Mouse (Mus musculus) yolk sac, embryonic 10.5 days (tissue): Measurements from ENCODE around the gene Smco2.

ENCODE experiments used
- DNase-seq: peaks from one replicate; pipeline ENCODE4 v3.0.0-alpha.2; 2017; ENCODE audit warnings: low spot score

Gene Smco2

DNA sequence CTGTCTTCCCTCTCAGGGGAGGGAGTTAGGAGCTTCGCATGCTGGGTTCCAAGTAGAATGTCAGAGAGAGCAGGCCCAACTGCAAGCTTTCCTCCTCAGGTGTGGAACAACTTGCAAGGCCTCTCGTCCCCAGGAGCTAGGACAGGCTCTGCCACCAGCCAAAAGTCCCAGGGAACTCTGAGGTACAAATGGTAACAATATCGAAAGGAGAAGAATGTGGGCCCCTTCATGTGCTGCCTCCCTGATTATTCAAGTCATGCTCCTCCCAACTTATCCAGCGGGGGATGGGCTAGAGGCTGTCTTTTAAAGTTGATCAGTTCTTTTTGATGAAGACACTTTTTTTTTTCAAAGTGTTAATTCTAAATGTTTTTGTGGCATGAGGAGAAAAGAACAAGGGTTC, at the start of gene Smco2:
Gene Smco2, plus strand, starts transcription at position 55 of the 400 bp plus-strand sequence.
- no peak for DNase-seq

DNA sequence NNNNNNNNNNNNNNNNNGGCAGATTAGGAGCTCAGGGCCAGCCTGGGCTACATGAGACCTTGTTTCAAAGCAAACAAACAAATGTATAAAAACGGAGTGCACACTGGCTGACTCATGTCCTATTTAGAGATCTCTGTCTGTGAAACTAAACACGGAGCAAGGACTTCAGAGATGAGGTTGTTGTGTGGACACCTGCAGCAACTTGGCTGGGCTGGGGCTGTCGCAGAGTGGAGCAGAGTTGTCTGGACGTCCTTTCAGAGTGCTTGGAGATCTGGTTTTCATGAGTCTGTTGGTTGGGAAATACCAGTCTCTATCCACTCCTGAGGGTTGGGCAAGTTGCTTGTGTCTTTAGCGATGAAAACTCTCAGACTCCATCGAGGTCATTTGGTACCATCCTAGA, 39.9 kb upstream of the Smco2 start:
- DNase-seq = no peak

DNA sequence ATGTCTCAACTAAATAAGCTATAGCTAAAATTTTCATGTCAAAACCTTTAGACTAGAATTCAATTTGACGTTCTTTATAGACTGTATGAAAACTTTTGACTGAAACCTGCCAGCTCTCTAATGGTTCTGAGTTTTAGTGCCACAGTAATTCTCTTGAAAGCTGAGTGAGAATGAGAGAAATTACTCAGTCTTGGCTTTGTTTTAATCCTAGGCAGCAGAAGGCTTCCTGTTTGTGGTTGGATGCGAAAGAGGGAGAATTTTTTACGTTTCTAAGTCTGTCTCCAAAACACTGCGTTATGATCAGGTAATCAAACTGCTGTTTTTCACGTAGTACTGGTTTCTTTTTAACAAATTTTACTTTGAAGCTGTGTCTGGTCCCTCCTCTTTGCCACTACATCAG, 36.9 kb upstream of the Smco2 start:
- DNase-seq = no peak

DNA sequence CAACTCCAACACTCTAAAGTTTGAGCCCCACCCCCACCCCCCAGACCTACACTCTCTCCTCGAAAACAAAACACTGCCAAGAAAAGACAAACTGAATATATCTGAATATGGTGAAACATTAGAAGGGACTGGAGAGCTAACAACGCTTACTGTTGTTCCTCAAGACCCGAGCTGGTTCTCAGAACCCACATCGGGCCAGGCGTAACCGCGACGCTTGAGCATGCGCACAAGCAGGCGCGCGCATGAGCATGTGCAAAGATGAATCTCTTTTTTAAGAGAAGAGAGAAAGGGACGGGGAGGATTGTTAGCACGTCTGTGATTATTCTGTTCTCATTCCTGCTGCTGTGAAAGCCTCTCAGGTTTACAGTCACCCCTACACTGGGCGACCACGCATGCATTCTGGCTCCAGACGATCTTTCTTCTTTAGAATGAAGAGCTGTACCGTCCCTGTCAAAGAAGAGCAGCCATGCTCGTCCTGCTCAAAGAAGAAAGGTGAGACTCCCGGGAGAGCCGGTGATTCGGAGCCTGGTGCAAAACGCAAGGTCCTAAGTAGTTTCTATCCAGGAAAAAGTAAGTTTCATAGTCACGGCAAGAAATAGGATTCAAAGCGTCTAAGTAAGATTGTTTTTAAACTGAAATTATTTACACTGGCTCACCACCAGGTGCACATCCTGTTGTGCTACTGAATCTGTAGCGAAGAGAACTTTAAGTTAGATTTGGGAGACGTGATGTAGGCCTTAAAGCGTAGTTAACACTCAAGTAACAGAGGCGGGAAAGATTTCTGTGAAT, 29.5 kb upstream of the Smco2 start:
- DNase-seq = no peak

DNA sequence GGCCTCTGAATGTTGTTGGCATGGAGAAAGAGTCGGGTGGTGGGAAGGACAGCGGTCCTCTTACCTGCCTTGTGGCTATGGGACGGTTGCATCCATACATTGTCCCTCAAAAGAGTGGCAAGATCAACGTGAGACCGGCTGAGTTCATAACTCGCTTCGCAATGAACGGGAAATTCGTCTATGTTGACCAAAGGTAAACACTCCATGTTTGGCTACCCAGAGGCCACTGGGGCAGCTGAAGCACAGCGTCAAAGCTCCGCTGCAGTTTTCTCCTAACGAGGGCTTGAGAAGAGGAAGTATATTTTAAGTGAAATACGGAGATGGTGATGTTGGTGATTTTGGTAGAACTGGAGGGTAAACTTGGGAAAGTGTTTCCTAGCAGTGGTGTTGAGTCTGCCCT, 27.9 kb upstream of the Smco2 start:
- no peak for DNase-seq

DNA sequence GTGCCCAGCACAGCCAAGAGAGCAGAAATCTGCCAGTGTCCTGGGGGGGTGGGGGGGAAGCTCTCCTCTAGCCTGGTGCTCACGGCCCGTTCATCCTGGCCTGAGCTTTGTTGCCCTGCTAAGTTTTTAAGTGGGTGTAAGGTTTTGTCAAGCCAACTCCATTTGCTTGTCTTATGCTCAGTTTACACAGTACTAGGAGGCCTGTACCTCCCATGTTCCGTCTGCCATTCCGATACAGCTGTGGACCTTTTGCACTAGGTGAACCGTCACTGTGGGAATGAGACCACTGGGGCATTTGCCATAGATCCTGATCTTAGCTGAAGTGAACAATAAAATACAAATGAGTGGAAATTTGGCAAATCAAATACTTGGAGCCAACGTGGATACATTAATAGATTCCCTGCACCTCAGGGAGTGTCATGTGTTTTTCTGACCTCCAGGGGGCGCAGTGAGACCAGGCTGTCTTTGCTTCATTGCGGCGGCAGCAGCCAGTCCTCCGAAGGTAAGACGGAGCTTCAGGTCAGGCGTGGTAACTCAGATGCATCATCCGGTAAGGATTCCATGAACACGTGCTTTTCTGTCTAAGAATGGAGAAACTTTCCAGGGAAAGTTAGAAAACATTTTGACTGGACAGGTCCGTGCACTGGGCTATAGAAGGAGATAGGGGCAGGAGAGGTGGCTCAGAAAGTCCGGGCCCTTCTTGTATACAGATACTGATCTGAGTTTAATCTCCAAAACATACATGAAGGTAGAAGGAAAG, 25.0 kb upstream of the Smco2 start:
- peak; percentile 40 for DNase-seq

DNA sequence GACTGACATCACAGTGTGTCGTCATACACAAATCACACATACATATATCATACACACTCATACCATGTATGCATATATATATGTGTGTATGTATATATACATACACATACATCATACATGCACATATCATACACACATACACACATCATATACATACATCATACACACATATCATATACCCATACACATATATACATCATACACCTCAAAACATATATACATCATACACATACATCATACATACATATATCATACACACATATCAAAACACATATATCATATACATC, 24.5 kb upstream of the Smco2 start:
- DNase-seq = no peak

DNA sequence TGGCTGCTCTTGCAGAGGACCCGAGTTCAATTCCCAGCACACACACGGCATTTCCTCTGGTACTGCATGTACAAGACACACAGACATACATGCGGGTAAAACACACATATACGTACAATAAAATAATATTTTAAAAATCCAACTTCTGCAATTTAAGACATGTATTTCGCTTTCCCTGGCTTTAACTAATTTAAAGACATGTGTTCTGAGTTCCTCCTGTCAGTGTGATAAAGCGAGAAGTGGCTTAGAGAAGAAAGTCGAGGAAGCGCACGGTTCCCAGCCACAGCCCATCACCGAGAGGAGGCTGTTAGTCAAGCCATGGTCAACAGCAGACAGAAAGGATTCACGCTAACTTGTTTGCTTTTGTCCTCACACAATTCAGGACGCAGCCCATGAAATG, 18.6 kb upstream of the Smco2 start:
- no peak for DNase-seq

DNA sequence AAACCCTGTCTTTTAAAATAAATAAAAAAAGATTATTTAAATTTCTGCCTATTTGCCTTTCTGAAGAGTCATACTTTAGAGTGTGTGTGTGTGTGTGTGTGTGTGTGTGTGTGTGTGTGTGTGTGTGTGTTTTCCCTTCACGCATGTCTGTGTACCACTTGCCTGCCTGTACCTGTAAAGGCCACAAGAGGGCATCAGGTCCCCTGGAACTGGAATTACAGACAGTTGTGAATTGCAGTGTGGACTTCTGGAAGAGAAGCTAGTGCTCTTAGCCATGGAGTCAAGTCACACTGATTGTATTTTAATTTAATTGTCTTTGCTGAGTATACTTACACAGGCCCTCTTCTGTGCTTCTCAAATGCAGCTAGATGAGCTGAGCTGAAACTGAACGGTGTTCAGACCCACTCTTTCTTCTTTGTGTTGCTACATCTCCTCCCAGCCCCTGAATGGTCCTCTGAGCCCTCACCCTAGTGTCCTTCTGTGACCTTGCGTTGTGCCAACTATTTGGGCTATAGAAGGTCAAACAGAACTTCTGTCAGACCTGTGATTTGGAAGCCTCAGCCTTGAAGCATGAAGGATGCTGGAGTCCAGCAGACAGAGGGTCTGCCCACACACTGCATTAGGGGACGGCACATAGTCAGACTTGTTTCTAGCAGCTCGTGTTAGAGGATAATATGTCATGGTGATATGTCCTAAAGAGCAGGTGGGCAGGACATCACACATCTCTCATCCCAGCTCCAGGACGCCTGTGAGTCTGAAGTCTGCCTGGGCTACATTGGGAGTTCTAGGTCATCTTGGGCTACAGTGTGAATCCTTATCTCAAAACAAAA, 16.2 kb upstream of the Smco2 start:
- DNase-seq = peak; percentile 53

DNA sequence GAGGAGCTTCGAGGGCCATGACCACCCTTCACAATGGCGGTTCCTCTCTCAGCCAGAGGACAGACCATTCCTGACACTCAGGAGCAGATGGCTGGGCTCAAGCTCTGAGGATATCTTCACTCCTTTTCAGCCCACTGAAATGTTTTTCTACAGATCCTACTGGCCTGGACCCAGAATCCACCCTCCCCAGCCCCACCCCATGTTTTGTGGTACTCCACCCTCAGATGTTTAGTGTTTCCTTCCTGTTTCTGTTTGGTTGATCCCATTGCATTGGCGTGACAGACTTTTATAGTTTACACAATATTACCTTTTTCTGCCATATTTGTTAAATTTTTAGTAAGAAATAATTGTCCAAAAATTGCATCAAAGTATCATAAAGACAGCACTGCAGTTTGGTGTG, 15.6 kb upstream of the Smco2 start:
- no peak for DNase-seq

DNA sequence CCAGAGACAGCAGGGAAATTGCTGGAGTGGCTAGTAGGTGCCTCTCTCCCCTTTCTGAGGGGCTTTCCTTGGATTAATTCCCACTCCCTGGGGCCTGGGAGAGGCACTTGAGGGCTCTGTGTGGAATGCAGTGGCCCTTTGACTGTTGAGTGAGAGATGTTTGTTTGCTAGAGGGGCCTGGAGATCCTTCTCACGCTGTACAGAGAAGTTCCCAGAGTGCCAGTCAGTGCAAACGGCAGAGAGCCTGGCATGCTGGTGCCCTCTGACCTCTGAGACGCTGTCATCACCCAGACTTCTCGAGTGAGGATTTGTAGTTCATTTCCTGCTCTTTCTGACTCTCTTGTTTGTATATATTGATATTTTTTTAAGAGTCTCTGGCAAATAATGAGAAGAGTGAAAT, 14.1 kb upstream of the Smco2 start:
- DNase-seq = peak; percentile 33

DNA sequence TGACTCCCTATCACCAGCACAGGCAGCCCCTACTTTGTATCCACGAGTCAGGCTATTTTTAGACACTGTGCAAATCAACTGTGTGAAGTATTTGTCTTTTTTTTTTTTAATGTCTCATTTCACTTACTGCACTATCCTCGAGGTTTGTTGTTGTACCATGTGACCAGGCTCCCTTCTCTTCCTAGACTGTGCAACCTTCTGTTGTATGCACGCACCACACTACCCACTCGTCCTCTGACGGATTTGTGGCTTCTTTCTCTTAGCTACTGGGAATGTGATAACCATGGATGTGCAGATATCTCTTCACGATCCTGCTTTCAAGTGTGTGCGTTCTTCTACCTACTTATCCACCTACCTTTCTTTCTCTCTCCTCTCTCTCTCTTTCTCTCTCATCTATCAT, 12.6 kb upstream of the Smco2 start:
- DNase-seq = no peak

DNA sequence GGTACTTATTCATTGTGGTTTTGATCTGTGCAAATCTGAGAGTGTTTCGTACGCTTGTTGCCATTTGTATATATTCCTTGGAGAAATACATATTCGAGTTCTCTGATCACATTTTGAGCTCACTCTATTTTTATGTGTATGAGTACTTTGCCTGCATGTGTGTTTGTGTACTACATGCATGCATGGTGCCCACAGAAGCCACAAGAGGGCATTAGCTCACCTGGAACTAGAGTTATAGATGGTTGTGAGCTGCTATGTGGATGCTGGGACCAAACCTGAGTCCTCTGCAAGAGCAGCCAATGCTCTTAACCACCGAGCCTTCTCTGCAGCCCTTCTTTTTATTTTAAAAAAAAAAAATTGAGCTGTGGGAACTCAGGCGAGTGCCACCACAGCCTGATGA, 11.5 kb upstream of the Smco2 start:
- no peak for DNase-seq

DNA sequence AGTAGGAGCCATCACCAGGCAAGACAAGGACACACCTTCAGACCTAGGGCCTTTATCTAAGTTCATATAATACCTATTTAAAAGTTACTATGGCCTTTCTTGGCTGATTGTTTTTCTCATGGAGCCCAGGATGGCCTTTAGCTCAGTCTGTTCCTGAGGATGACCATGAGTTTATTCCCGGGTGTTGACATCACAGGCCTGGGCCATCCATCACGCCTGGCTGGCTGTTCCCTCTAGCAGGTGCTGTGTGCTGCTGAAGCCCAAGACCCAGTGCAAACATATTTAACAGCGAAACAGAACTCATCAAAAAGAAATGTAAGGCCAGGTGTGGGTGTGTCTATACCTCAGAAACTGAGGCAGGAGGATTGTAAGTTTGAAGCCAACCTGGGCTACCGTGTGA, 11.0 kb upstream of the Smco2 start:
- no peak for DNase-seq

DNA sequence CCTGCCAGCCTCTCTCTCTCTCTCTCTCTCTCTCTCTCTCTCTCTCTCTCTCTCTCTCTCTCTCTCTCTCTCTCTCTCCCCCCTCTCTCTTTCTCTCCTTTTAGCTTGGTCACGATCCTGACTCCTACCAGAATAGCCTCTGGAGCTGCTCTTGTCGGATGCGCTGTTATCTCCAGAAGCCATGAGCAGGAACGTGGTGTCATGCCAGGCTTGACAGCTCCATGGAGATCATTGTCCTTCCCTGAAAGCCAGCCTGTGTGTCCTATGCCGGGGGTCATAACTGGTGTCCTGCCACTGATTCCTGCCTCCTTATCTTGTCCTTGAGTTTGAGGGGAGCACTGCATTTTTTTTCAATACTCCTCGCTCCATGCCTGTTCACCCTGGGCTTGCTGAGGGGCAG, 5.0 kb upstream of the Smco2 start:
- no peak for DNase-seq

DNA sequence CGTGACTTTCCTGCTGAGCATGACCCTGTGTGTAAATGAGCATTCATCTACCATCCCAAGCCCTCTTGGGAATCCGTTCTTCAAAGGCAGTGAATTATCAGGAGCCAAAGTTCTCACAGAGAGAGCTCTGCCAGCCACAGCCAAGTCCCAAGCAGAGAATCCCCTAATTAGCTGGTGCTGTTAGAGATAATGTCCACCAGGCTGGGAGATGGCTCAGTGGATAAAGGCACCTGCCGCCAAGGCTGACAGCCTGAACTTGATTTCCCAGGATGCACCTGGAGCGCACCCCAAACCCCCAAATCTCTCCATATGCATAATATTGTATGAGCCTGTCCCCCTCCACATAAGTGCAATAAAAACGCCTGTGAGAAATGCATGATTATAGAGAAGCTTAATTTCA, 4.6 kb upstream of the Smco2 start:
- no peak for DNase-seq

DNA sequence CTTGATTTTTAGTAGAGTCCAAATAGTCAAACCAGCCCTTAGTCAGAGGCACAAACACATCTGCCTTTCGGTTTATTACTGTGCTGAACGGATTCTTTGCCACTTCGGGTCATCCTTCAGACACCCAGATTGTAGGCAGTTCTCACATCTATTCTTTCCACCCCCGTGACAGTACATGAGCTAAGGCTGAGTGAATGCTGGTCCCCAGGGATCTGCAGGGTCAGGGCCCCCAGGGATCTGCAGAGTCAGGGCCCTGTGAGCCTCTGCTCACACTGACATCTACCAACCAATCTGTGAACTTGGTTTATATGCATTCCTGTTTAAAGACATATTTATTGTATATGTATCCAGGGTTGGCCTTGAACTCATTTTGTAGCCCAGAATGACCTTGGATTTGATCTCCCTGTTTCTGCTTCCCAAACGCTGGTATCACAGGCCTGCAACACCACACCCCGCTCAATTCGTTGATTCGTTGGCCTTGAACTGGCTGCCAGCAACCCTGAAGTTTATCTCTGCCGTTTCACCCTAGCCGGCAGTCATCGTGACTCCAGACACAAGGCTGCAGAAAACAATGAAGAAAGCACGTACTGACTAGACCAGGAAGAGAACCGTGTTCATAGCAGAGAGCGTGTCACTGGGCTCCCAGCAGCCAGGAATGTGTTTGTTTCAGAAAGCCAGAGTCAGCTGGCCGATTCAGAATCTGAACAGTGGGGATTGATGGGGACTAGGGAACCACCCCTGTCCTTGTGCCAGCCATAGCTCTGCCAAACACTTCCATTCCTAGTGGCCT, 3.7 kb upstream of the Smco2 start:
- DNase-seq = no peak

DNA sequence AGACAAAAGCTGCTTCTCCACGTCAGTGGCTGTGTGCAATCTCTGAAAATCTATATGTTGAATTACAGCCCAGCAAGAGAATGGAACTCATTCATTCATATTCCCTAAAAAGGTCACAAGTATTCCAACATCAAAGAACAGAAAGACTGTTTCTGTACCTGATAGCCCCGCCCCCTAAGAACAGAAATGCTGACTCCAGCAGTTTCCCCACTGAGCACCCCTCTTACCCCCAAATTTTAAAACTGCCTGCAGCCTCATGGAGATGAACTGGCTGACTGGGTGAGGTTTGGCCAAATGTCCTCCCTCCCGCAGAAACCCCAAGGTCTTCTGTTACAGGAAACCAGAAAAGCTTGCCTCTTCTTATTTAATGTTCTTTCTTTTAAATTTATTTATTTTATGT, 2.5 kb upstream of the Smco2 start:
- DNase-seq = no peak

DNA sequence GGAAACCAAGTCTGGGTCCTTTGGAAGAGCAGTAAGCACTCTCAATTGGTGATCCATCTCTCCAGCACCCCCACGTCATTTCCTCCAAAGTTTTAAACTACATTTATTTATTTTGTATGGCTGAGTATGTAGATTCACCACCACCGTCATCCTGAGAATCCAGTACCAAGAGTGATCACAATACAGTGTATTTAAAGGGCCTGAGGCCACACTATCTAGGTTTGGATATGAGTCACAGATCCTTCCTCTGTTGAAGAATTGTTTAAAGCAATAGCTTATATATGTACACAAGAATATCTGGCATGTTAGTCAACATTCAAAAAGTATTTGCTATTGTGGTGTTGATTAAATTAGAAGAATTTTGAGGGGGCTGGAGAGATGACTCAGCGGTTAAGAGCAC, 1.6 kb upstream of the Smco2 start:
- no peak for DNase-seq

DNA sequence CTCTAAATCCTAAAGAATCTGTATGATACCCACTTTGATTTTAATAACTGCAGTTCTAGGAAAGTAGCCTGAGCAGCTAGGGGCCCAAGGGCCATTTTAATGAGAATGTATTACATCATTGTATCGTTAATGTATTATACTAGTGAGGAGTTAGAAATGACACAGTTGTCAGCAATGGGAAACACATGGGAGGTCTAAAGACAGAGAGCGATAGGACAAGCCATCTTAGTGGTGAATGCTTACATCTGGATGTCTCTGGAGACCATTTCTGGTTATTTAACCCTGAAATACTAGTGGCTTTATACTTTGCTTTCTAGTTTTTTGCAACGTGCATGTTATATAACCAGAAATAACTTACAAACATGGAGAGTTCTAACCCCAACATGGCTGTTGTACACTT, 2.0 kb downstream of the Smco2 start:
- DNase-seq = no peak

DNA sequence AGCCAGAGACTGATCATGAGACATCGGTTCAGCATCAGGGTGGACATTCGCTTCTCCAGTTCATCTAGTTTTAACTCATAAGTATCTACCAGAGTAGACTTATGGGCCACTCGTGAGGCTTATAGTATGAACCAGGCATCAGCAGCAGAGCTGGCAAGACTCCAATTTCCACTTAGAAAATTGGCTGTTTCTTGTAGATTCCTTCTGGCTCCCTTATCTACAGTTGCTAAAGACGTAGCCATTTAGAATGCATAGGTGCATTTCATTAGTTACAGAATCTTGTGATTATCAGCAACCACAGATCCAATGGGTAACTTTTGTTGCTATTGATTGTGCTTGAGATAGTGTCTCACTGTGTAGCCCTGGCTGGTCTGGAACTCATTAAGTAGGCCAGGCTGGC, 2.8 kb downstream of the Smco2 start:
- no peak for DNase-seq

DNA sequence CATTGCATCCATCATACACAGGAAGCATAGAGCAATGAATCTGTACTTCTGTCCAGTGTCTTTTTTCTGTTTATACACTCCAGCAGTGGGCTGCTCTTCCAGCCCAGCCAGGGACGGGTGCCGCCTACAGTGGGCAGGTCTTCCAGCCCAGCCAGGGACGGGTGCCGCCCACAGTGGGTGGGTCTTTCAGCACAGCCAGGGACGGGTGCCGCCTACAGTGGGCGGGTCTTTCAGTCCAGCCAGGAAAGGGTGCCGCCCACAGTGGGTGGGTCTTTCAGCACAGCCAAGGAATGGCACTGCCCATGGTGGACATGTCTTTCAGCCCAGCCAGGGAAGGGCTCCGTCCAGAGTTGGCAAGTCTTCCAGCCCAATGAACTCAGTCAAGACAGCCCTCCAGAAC, 5.3 kb downstream of the Smco2 start:
- no peak for DNase-seq
